Mouse (Mus musculus) forebrain, embryonic 14.5 days (tissue): ENCODE data around the gene St3gal3. TPM values are rescaled to one million over a fixed set of nuclear protein-coding genes. Genes with fewer than 3 reads are reported as not detected.

Experiments used
- ATAC-seq: fragments of 200-750 bp; cut with Nextera tagmentation; 2 replicates; pipeline ENCODE4 v1.8.0; 2017; ENCODE audit warnings: mild to moderate bottlenecking, moderate library complexity
- DNase-seq: peaks from one replicate; pipeline ENCODE4 v3.0.0-alpha.2; 2015; ENCODE audit warnings: low spot score
- H3K27ac ChIP-seq: fragments of 300-500 bp; sonication (generic); 2 replicates; pipeline ENCODE4 v1.5.1; 2014; ENCODE audit warnings: low read depth, mild to moderate bottlenecking, control low read depth, low read length, moderate library complexity
- H3K27me3 ChIP-seq: fragments of 300-500 bp; sonication (generic); replicated peaks from 2 replicates; pipeline ENCODE4 v1.6.1; 2014; ENCODE audit warnings: low read length, control low read depth, mixed read lengths; ENCODE audit not compliant: control insufficient read depth, insufficient read depth
- H3K36me3 ChIP-seq: fragments of 300-500 bp; sonication (generic); 2 replicates; pipeline ENCODE4 v1.6.1; 2014; ENCODE audit warnings: low read length, control low read depth; ENCODE audit not compliant: control insufficient read depth, insufficient read depth
- H3K4me1 ChIP-seq: fragments of 300-500 bp; sonication (generic); 2 replicates; pipeline ENCODE4 v1.6.1; 2014; ENCODE audit warnings: antibody characterized with exemption, low read length, control low read depth; ENCODE audit not compliant: control insufficient read depth, insufficient read depth
- H3K4me2 ChIP-seq: fragments of 300-500 bp; sonication (generic); 2 replicates; pipeline ENCODE4 v1.6.1; 2014; ENCODE audit warnings: mild to moderate bottlenecking, control low read depth, low read length
- H3K4me3 ChIP-seq: fragments of 300-500 bp; sonication (generic); 2 replicates; pipeline ENCODE4 v1.5.1; 2014; ENCODE audit warnings: low read depth, low read length, control low read depth
- H3K9ac ChIP-seq: fragments of 300-500 bp; sonication (generic); 2 replicates; pipeline ENCODE4 v1.6.1; 2014; ENCODE audit warnings: mild to moderate bottlenecking, low read length, control low read depth, moderate library complexity
- H3K9me3 ChIP-seq: fragments of 300-500 bp; sonication (generic); replicated peaks from 2 replicates; pipeline ENCODE4 v1.6.1; 2016; ENCODE audit warnings: low read length, control low read depth, mixed read lengths; ENCODE audit not compliant: control insufficient read depth
- WGBS: fragments of 180-500 bp; shearing (Covaris S2); extraction: QIAGEN DNeasy Blood & Tissue Kit; methylation state at CpG from one replicate; pipeline ENCODE4 v1.1.7; 2014; 5-methylcytosine and 5-hydroxymethylcytosine counted together
- polyA plus RNA-seq: library from polyadenylated mRNA; unstranded; fragments of >200 nt; fragmentation: Nextera tagmentation; extraction: Ambion mirVana; gene quantifications from 2 replicates; pipeline ENCODE4 v1.2.1, GENCODE M21; 2014

Gene St3gal3
- polyA plus RNA-seq, 1 experiment from 2014 or later: 11.3 TPM

DNA sequence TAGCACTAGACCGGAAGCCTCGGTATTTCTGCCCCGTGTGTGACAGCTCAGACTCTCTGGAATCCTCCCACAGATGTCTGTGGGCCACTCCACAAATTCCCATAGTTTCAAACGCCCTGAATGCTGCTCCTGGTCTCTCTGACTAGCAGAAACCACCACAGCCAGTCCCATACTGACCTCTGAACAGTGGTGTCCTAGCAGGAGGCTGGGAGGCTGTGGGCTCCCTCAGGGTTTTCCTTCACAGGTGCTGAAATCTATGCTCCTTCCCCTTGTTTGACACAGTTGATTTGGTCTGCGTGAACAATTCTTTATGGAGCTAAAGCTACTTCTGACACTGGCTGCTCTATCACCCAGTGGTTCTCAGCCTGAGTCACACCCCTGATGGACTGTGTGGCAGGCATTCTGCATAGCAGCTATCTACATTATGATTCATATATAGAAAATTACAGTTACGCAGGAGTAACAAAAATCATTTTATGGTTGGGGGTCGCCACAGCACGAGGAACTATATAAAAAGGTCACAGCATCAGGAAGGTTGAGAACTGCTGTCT is 31.4 kb downstream of the St3gal3 start:
- Histone ChIP-seq H3K27ac (no peak overlapping the region), H3K27me3 (no peaks in the 10 kb centered on the region), H3K4me2 (no peak overlapping the region), H3K36me3 (no peaks in the 10 kb centered on the region), H3K9me3 (no peaks in the 10 kb centered on the region), H3K4me3 (no peak overlapping the region), H3K9ac (no peak overlapping the region), H3K4me1 (no peaks in the 10 kb centered on the region)
- no peak for DNase-seq
- 89% methylated on average over 8 of the region's 8 CpGs for WGBS
- ATAC-seq: no peak

GRCm38 (mm10) chr4:118101497-118101896 is 33.2 kb downstream of the St3gal3 start:
- H3K27me3 ChIP-seq: no peaks in the 10 kb centered on the region
- DNase-seq (no peak), ATAC-seq (no peak)
- no peak overlapping the region for H3K27ac ChIP-seq
- no peak overlapping the region for H3K4me2 ChIP-seq
- H3K36me3 ChIP-seq: no peaks in the 10 kb centered on the region; the same call in 1 of the 2 replicates
- no peak overlapping the region for H3K4me3 ChIP-seq
- 90% methylated on average over 6 of the region's 6 CpGs for WGBS
- no peak overlapping the region for H3K9ac ChIP-seq
- H3K4me1 ChIP-seq: no peaks in the 10 kb centered on the region
- H3K9me3 ChIP-seq: no peaks in the 10 kb centered on the region

DNA sequence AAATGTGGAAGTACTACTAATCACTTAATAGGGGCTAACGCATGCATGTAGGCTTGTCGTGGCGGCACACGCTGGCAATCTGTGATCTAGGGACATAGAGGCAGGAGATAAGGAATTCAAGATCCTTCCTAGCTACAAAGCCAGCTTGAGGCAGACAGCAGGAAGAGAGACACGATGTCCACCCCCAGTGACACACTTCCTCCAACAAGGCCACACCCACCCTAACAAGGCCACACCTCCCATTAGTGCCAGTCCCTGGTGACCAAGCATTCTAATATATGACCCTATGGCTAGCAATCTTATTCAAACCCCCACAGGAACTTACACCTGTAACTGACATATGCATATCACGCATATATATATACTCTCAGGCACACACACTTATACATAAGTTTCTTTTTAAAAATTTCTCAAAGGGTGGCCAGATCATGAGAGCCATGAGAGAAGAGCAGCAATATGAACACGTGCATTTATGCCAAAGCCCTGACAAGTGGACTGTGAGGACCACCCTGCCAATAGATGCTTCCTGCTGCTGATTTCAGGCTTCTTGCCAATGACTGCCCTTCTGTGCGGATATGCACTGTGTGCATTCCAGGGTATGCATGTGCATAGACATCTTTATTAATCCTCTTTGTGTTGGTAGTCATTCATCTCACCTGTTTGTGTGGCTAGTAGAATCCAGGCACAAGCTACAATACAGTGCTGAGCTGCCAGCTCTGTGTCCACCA is 34.9 kb downstream of the St3gal3 start:
- no peak for DNase-seq
- Histone ChIP-seq H3K27ac (no peak overlapping the region), H3K4me1 (no peaks in the 10 kb centered on the region), H3K27me3 (no peaks in the 10 kb centered on the region), H3K9ac (no peak overlapping the region), H3K4me3 (no peak overlapping the region), H3K4me2 (no peak overlapping the region), H3K9me3 (no peaks in the 10 kb centered on the region), H3K36me3 (no peaks in the 10 kb centered on the region; the same call in 1 of the 2 replicates)
- whole genome bisulfite sequencing: 91% methylated on average over 8 of the region's 8 CpGs
- ATAC-seq: no peak

- WGBS: 92% methylated on average over 6 of the region's 6 CpGs
- Histone ChIP-seq H3K9me3 (no peaks in the 10 kb centered on the region), H3K4me1 (no peaks in the 10 kb centered on the region), H3K4me2 (no peak overlapping the region), H3K27ac (no peak overlapping the region), H3K9ac (no peak overlapping the region), H3K4me3 (no peak overlapping the region), H3K27me3 (no peaks in the 10 kb centered on the region), H3K36me3 (no peaks in the 10 kb centered on the region; the same call in 1 of the 2 replicates)
- DNase-seq (no peak), ATAC-seq (no peak)
These were observed 36.1 kb downstream of the St3gal3 start for GRCm38 (mm10) chr4:118098571-118098970.

DNA sequence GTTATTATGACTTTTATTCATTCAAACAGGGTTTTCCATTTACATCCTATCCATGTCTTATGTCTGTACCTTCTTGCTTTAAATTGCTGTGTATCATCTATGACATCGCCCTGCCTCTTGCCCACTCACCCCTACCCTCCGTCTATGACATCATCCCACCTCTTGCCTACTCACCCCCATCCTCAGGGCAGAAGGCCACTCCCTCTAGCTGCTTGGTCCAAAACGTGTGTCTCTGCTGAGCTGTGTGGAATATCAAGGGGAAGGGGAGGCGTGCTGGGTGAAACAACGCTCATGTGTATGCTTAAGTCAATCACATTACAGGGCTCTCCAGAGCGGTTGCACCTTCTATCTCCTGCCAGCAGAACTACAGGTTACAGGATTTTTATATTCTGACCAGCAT is 38.6 kb downstream of the St3gal3 start:
- 75% methylated on average over 6 of the region's 6 CpGs for WGBS
- H3K9ac ChIP-seq: no peak overlapping the region
- DNase-seq: no peak
- no peaks in the 10 kb centered on the region for H3K27me3 ChIP-seq
- H3K9me3 ChIP-seq: no peaks in the 10 kb centered on the region
- no peaks in the 10 kb centered on the region for H3K4me1 ChIP-seq
- H3K27ac ChIP-seq: no peak overlapping the region
- no peaks in the 10 kb centered on the region; the same call in 1 of the 2 replicates for H3K36me3 ChIP-seq
- no peak overlapping the region for H3K4me2 ChIP-seq
- no peak for ATAC-seq
- no peak overlapping the region for H3K4me3 ChIP-seq

DNA sequence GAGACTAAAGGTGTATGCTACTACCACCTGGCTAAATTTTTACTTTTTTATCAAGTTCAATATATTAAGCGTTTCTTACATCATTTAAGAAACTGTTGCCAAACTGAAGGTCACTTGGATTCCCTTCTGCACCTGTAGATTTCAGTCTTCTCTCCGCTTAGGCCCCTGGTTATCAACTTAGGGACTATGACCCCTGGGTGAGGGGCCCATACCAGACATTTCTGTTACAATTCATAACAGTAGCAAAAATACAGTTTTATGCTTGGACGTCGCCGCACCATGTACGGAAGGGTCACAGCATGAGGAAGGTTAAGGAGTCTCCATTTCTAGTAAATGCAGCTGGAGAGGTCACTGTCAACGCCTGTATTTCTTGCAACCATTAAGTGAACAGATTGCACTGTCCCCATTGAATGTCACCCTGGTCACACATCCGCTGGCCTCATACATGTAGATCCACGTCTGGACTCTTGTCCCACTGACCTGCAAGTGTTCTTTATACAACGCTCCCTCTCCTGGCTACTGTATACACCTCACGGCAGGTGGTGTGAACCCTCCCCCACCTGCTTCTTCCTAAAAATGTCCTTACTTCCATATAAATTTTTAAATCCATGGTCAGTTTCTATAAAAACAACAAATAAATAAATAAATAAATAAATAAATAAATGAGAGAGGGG is 41.8 kb downstream of the St3gal3 start:
- Histone ChIP-seq H3K27me3 (no peaks in the 10 kb centered on the region), H3K4me1 (no peaks in the 10 kb centered on the region), H3K9me3 (no peaks in the 10 kb centered on the region), H3K27ac (no peak overlapping the region), H3K4me2 (no peak overlapping the region), H3K36me3 (no peaks in the 10 kb centered on the region; the same call in 1 of the 2 replicates), H3K9ac (no peak overlapping the region), H3K4me3 (no peak overlapping the region)
- WGBS: 93% methylated on average over 11 of the region's 11 CpGs
- no peak for DNase-seq
- ATAC-seq: no peak

DNA sequence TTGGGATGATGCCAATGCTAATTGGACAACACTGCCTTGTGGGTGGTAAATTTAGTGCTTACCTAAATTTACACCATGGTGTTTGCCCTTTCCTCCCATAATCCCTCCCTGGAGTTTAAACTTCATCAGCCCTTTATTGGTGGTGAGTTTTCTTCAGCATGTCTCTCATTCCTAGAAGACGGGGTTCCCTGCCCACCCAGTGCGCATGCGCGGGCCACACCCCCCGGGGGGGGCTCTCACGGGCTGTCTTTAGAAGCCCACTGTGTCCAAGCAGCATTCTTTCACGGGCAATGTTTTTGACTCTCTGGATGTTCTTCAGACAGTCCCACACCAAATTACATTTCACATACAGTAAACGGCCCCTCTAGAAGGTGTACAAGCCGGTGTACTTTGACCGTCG is 44.3 kb downstream of the St3gal3 start:
- ATAC-seq (no peak), DNase-seq (no peak)
- H3K4me3 ChIP-seq: no peak overlapping the region

GRCm38 (mm10) chr4:118089939-118090338 is 44.8 kb downstream of the St3gal3 start:
- no peaks in the 10 kb centered on the region for H3K9me3 ChIP-seq
- H3K4me3 ChIP-seq: no peak overlapping the region
- no peaks in the 10 kb centered on the region for H3K4me1 ChIP-seq
- DNase-seq (peak; percentile 40), ATAC-seq (no peak)
- H3K4me2 ChIP-seq: no peak overlapping the region
- H3K9ac ChIP-seq: no peak overlapping the region
- H3K27ac ChIP-seq: no peak overlapping the region
- H3K27me3 ChIP-seq: no peaks in the 10 kb centered on the region
- WGBS: 67% methylated on average over 9 of the region's 9 CpGs
- no peaks in the 10 kb centered on the region for H3K36me3 ChIP-seq

More for the DNA sequence above, 44.3 kb downstream of the St3gal3 start:
- Histone ChIP-seq H3K36me3 (no peaks in the 10 kb centered on the region), H3K27me3 (no peaks in the 10 kb centered on the region), H3K9me3 (no peaks in the 10 kb centered on the region), H3K9ac (no peak overlapping the region), H3K27ac (no peak overlapping the region), H3K4me2 (no peak overlapping the region), H3K4me1 (no peaks in the 10 kb centered on the region)
- 91% methylated on average over 11 of the region's 11 CpGs for WGBS

- Histone ChIP-seq H3K9me3 (no peaks in the 10 kb centered on the region), H3K27ac (no peak overlapping the region), H3K4me2 (no peak overlapping the region), H3K27me3 (no peaks in the 10 kb centered on the region), H3K4me3 (no peak overlapping the region), H3K9ac (no peak overlapping the region), H3K4me1 (no peaks in the 10 kb centered on the region), H3K36me3 (no peaks in the 10 kb centered on the region)
- DNase-seq: no peak
- no peak for ATAC-seq
- 91% methylated on average over 2 of the region's 2 CpGs for WGBS
These were observed 45.9 kb downstream of the St3gal3 start for GRCm38 (mm10) chr4:118088771-118089170.
